Mouse (Mus musculus): ENCODE measurements at regions not wholly inside any gene's neighbourhood (a gene's known extent, or its start where the extent isn't known, plus 50 kb on each side); places are given as distances from the start of the nearest gene placed in this dataset.

DNA sequence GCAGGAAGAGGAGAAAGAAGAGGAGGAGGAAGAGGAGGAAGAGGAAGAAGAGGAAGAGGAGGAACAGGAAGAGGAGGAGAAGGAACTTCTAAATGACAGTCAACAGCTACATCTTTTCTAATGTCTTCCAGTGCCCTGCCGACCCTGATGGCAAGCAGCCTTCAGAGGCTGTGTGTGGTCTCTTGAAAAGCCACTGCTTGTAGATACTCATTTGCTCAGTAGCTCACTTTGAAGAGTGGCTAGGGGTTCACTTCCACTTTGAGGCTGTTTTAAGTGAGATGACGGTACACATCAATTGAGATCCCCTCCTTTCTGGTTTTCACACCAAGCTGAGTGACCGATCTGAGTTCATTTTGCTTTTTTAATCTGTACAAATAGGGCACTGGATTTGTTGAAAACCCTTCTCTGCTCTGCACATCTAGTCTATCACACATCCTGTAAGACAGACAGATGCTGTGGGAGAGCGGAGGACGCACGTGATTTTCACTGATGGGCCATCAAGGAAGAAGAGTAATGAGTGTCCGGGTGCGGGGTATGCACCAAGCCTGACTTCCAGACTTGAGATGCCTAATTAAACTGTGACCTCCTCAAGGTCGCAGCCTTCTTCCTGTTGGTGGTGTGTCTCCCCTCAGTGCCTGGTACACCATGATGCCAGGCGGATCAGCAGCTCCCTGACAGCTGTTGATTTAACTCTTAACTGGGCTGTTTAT, 239.0 kb downstream of the Mtx2 start:
- Histone ChIP-seq H3K36me3 (no peaks in the 10 kb centered on the region), H3K27ac (replicated peaks) (no peak overlapping the region), H3K4me3 (no peak overlapping the region), H3K9ac (no peak overlapping the region), H3K27me3 (replicated peaks) (peaks cover 19% of the 10 kb centered on the region), H3K9me3 (no peaks in the 10 kb centered on the region), H3K4me2 (no peak overlapping the region), H3K4me1 (no peaks in the 10 kb centered on the region)
- no peak for ATAC-seq (ENCODE audit: extremely low read depth, insufficient number of reproducible peaks, low FRiP score, low TSS enrichment)
- WGBS, result 60% methylated on average over 10 of the region's 10 CpGs

DNA sequence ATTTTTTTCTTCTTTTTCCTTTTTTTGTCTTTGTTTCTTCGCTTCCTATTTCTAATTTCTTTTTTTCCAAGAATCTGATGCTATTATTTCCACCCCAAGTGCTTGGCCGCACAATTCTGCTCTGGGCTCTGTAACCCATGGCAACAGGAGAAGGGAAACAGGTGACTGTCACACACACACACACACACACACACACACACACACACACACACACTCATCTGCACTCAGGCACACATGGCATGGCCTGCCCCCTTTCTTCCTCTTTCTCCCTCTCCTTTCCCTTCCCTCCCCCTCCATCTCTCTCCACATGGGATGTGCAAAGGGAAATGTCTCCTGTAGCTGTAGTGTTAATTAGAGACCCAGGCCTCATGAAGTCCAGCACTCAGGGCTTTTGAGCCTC, 239.7 kb downstream of the Mtx2 start:
- H3K9me3 ChIP-seq, result no peaks in the 10 kb centered on the region
- H3K27me3 ChIP-seq (replicated peaks), result peaks cover 11% of the 10 kb centered on the region; the same call in 1 of the 2 replicates
- H3K4me3 ChIP-seq, result no peak overlapping the region
- H3K4me2 ChIP-seq, result no peak overlapping the region
- no peak for ATAC-seq (ENCODE audit: extremely low read depth, insufficient number of reproducible peaks, low FRiP score, low TSS enrichment)
- no peak overlapping the region for H3K9ac ChIP-seq
- H3K4me1 ChIP-seq, result no peaks in the 10 kb centered on the region
- 65% methylated on average over 2 of the region's 2 CpGs for WGBS
- H3K36me3 ChIP-seq, result no peaks in the 10 kb centered on the region
- no peak overlapping the region for H3K27ac ChIP-seq (replicated peaks)

DNA sequence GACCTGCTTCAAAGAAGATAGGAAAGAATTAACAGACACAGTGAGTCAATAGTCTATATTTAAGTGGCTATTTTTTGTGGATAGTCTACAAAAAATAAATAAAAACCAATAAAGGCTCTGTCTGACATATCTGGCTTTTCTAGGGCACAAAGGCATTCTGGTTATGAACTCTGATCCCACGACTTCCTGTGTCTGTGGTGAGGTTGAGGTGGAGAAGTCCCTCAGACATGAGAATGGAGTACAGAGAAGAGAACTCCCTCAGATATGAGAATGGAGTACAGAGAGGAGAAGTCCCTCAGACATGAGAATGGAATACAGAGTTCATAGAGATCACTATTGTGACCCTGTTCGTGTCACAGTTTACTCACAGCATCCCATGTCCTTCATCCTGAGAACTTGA, 243.7 kb downstream of the Mtx2 start:
- Histone ChIP-seq H3K36me3 (no peaks in the 10 kb centered on the region), H3K9me3 (no peaks in the 10 kb centered on the region), H3K9ac (no peak overlapping the region), H3K4me3 (no peak overlapping the region), H3K27me3 (replicated peaks) (no peaks in the 10 kb centered on the region), H3K4me1 (no peaks in the 10 kb centered on the region), H3K4me2 (no peak overlapping the region), H3K27ac (replicated peaks) (no peak overlapping the region)
- WGBS, result 62% methylated on average over 2 of the region's 2 CpGs
- ATAC-seq (ENCODE audit: extremely low read depth, insufficient number of reproducible peaks, low FRiP score, low TSS enrichment), result no peak

DNA sequence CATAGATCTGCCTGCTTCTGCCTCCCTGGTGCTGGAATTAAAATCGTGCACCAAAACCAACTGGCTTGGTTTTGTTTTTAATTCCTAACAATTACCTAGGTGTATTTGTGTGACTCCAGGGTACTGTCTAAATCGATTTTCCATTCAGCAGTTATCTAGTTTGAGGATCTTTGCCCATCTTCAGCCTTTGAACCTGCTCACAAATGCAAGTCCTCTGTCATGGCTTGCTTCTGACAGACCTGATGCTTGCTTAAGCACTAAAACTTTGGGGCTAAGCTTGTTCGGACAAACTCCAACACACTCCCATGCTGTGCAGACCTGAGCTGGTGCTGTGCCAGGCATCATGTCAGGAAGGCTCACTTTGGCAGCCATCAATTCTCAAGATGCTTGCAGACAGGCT, 246.4 kb downstream of the Mtx2 start:
- no peak overlapping the region for H3K27ac ChIP-seq (replicated peaks)
- WGBS, result 68% methylated on average over 3 of the region's 3 CpGs
- H3K27me3 ChIP-seq (replicated peaks), result no peaks in the 10 kb centered on the region
- H3K4me1 ChIP-seq, result no peaks in the 10 kb centered on the region
- H3K4me2 ChIP-seq, result no peak overlapping the region
- no peak for ATAC-seq (ENCODE audit: extremely low read depth, insufficient number of reproducible peaks, low FRiP score, low TSS enrichment)
- no peaks in the 10 kb centered on the region for H3K36me3 ChIP-seq
- H3K4me3 ChIP-seq, result no peak overlapping the region
- no peaks in the 10 kb centered on the region for H3K9me3 ChIP-seq
- no peak overlapping the region for H3K9ac ChIP-seq

DNA sequence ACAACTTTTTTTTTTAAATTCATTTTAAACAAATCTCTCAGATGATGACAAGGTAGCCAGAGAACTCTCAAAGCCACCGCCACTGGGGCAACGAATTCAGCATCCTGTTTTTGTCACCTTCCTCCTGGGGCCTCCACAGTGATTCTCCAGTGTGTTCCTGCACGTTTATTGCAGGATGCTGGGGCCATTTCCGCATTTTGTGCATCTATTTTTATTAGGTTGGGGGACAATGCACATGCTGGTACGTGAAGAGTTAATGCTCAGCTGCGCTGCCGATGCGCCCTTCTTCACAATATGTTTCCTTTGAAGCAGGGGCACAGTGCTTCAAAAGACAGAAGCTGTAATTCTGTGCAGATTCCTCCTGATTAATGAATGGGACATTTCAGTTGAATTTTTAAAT, 246.9 kb downstream of the Mtx2 start:
- Histone ChIP-seq H3K4me3 (no peak overlapping the region), H3K4me1 (no peaks in the 10 kb centered on the region), H3K4me2 (no peak overlapping the region), H3K9me3 (no peaks in the 10 kb centered on the region), H3K27me3 (replicated peaks) (no peaks in the 10 kb centered on the region), H3K27ac (replicated peaks) (no peak overlapping the region), H3K36me3 (no peaks in the 10 kb centered on the region), H3K9ac (no peak overlapping the region)
- no peak for ATAC-seq (ENCODE audit: extremely low read depth, insufficient number of reproducible peaks, low FRiP score, low TSS enrichment)
- WGBS, result 56% methylated on average over 8 of the region's 8 CpGs

DNA sequence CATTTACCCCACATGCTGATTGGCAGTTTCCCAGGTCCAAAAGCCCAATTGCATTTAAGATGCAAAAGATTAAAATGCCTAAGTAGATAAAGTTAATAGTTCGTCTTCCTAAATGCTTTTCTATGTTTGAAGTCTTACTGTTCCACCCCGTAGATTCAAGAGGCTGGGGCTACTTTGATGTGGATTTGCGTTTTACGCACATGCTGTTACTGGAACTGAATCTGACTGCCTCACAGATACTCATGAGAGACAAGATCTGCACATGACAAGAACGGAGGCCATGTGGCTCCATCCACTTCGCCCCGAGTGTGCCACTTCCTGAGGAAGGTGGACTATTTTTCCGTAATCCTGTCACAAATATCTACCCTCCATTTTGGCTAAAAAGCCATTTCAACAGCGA, 247.6 kb downstream of the Mtx2 start:
- WGBS, result 65% methylated on average over 9 of the region's 9 CpGs
- Histone ChIP-seq H3K4me3 (no peak overlapping the region), H3K4me1 (no peaks in the 10 kb centered on the region), H3K27ac (replicated peaks) (no peak overlapping the region), H3K4me2 (no peak overlapping the region), H3K9me3 (no peaks in the 10 kb centered on the region), H3K9ac (no peak overlapping the region), H3K27me3 (replicated peaks) (no peaks in the 10 kb centered on the region), H3K36me3 (no peaks in the 10 kb centered on the region)
- ATAC-seq (ENCODE audit: extremely low read depth, insufficient number of reproducible peaks, low FRiP score, low TSS enrichment), result no peak

DNA sequence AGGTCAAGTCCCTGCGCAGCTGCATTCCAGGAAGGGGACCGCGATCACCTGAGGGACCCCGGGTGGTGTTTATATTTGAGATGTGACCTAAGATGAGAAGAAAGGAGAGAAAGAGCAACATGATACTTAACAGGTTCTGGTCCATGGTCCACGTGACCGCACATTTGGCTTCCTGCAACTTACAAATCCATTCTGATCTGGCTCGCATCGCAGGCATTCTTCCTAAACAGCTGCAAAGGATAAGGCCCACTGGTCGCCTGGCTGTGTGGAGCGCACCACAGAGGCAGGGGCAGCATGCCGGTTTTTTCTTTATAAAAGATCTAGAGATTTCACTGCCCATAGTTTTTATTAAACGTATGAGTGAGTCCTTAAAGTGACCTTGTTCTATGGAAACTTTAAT, 261.6 kb downstream of the Mtx2 start:
- Histone ChIP-seq H3K9ac (peak overlapping the region; percentile 29; the same call in 1 of the 2 replicates), H3K27me3 (replicated peaks) (no peaks in the 10 kb centered on the region), H3K4me3 (peak overlapping the region; percentile 37), H3K4me2 (peak overlapping the region; percentile 62), H3K27ac (replicated peaks) (0 out of 2 replicates have a peak overlapping the region, but pooled peaks have one; percentile 42), H3K9me3 (no peaks in the 10 kb centered on the region), H3K4me1 (peaks cover 19% of the 10 kb centered on the region), H3K36me3 (no peaks in the 10 kb centered on the region)
- no peak for ATAC-seq (ENCODE audit: extremely low read depth, insufficient number of reproducible peaks, low FRiP score, low TSS enrichment)
- WGBS, result 26% methylated on average over 12 of the region's 12 CpGs

DNA sequence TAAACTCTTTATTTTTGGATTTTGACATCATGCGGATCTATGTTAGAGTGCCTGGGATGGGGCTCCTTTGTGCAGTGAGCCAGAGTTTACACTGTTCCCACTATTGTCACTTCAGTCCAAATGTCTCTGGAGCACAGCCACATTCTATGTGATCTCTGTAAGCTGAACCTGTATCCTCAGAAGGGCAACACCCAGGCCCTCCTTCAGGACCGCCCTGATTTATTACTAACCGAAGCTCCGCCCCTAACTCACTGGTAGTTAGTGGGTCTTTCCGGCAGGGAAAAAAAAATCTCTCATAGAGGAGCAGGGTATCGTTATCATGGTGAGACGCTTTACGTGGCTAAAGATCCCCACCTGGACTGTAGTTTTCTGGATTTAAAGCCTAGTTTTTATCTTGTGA, 263.6 kb downstream of the Mtx2 start:
- no peaks in the 10 kb centered on the region for H3K36me3 ChIP-seq
- no peak for ATAC-seq (ENCODE audit: extremely low read depth, insufficient number of reproducible peaks, low FRiP score, low TSS enrichment)
- 57% methylated on average over 8 of the region's 8 CpGs for WGBS
- no peaks in the 10 kb centered on the region for H3K9me3 ChIP-seq
- H3K4me1 ChIP-seq, result peaks cover 19% of the 10 kb centered on the region
- H3K27me3 ChIP-seq (replicated peaks), result no peaks in the 10 kb centered on the region
- no peak overlapping the region for H3K27ac ChIP-seq (replicated peaks)
- H3K4me2 ChIP-seq, result no peak overlapping the region
- H3K9ac ChIP-seq, result no peak overlapping the region
- no peak overlapping the region for H3K4me3 ChIP-seq

DNA sequence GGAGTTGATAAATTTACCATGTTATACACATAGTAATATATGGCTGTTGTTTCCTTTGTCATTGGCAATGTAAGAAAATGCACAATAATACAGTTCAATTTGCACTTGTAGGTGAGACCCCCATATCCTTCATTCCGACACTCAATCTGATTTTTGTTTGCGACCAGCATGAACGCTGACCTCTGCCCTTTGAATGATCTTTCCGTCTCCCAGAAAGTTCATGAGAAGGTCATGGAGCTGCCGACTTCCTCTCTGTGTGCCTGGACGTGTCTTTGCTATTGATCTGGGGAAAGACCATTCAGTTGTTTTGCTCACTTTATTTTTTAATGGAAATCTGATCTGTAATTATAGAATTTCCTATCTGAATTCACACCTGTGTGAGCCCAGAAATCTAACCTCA, 264.0 kb downstream of the Mtx2 start:
- Histone ChIP-seq H3K4me3 (no peak overlapping the region), H3K27ac (replicated peaks) (no peak overlapping the region), H3K4me1 (peaks cover 19% of the 10 kb centered on the region), H3K27me3 (replicated peaks) (no peaks in the 10 kb centered on the region), H3K36me3 (no peaks in the 10 kb centered on the region), H3K9ac (no peak overlapping the region), H3K9me3 (no peaks in the 10 kb centered on the region), H3K4me2 (no peak overlapping the region)
- no peak for ATAC-seq (ENCODE audit: extremely low read depth, insufficient number of reproducible peaks, low FRiP score, low TSS enrichment)
- 26% methylated on average over 6 of the region's 6 CpGs for WGBS

DNA sequence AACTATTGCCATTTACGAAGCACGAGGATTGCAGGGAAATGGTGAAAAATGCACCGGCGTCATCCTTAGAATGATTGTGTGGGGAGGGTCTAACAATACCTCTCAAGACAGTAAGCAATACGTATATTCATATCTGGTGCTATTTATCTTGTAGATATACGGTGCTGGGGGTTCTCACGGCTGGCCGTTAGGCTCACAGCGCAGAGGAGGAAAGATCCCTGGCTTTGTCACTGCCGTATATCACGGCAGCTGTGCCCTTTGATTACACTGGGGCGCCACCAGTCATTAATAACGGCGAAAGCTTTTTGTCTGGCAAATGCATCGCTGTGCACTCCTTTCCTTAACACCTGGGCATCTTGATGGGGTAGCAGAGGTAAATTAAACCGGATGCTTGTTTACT, 264.8 kb downstream of the Mtx2 start:
- no peak overlapping the region for H3K27ac ChIP-seq (replicated peaks)
- no peak overlapping the region for H3K9ac ChIP-seq
- H3K36me3 ChIP-seq, result no peaks in the 10 kb centered on the region
- ATAC-seq (ENCODE audit: extremely low read depth, insufficient number of reproducible peaks, low FRiP score, low TSS enrichment), result no peak
- no peak overlapping the region for H3K4me3 ChIP-seq
- 62% methylated on average over 16 of the region's 16 CpGs for WGBS
- H3K9me3 ChIP-seq, result no peaks in the 10 kb centered on the region
- peaks cover 19% of the 10 kb centered on the region for H3K4me1 ChIP-seq
- H3K27me3 ChIP-seq (replicated peaks), result no peaks in the 10 kb centered on the region
- H3K4me2 ChIP-seq, result no peak overlapping the region

DNA sequence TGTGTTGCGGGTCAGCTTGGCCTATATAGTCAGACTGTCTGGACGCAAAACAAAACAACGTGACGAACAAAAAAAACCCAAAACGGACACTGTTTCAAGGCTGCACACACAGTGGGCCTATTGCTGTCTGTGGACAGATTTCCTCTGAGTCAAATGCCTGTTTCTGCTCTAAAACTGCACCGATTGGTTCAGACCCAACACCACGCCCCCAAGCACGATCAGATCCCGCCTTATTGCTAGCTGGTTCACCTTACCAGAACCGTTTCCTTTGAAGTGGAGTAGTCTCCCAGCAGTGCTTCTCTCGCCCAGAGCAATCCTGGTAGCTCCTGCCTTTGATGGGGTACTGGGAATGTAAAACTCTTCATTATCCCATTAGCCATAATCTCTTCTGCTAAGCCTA, 275.9 kb downstream of the Mtx2 start:
- Histone ChIP-seq H3K9me3 (no peaks in the 10 kb centered on the region), H3K27me3 (replicated peaks) (no peaks in the 10 kb centered on the region), H3K36me3 (no peaks in the 10 kb centered on the region), H3K4me2 (no peak overlapping the region), H3K27ac (replicated peaks) (no peak overlapping the region), H3K9ac (no peak overlapping the region), H3K4me1 (no peaks in the 10 kb centered on the region), H3K4me3 (no peak overlapping the region)
- ATAC-seq (ENCODE audit: extremely low read depth, insufficient number of reproducible peaks, low FRiP score, low TSS enrichment), result no peak
- 43% methylated on average over 11 of the region's 11 CpGs for WGBS

DNA sequence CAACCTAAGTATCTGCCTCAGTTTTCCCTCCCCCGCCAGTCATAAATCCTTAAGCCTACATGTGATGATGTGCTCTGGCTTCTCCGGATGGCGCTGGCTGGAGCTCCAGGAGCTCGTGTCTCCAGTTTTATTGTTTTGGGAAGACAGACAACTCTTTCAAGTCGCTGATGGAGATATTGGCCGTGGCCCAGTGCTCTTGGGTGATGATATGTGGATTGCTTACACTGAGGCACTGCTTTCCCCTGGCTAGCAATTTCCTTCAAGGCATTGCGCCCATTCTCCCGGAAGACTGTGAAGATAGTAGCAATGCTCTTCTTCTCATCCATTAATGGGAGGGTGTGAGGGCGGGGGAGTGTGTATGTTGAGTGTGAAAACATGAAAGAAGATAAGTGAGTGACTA, 287.1 kb downstream of the Mtx2 start:
- H3K9me3 ChIP-seq, result no peaks in the 10 kb centered on the region
- no peak for ATAC-seq (ENCODE audit: extremely low read depth, insufficient number of reproducible peaks, low FRiP score, low TSS enrichment)
- no peaks in the 10 kb centered on the region for H3K27me3 ChIP-seq (replicated peaks)
- no peak overlapping the region for H3K27ac ChIP-seq (replicated peaks)
- H3K36me3 ChIP-seq, result no peaks in the 10 kb centered on the region
- H3K4me1 ChIP-seq, result peaks cover 13% of the 10 kb centered on the region
- no peak overlapping the region for H3K4me3 ChIP-seq
- 72% methylated on average over 9 of the region's 9 CpGs for WGBS
- H3K4me2 ChIP-seq, result no peak overlapping the region
- no peak overlapping the region for H3K9ac ChIP-seq
